ENCODE assay signal across 9 mouse cellular contexts in the genomic region with DNA sequence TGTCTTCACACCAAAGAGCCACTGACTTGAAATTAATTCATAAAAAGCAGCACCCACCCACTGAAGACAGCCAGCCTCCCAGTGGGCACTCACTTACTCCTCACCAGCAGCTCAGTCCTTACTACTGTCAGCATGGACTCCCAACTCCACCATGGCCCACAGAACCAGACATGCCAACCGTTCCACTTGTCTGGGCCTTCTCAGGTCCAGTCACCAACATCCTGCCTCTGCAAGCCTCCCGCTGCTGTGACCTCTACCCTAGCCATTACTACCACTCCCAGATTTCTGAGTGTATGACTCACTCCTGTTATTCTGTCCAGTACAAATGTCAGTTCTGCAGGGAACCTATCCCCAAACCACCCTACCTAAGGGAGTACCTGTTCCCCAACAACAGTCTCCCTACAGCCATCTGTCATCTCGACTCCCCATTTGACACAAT. TPM values are rescaled to one million over a fixed set of nuclear protein-coding genes. Genes with fewer than 3 reads are reported as not detected.
A peak's percentile ranks its signal among the peaks of the same experiment; 100 is the strongest.
DNase-seq lines count a peak whose midpoint lies in the region; ATAC-seq lines count a peak whose summit lies in the region.
"Had no signal": no experiment of that assay in that cellular context is flagged by ENCODE, and none has a peak within 500 bp of the region (broad histone marks: within the 10 kb centered on the region; RNA-seq: fewer than 3 reads in every experiment).

No protein-coding gene starts in this region.

- 61% methylated on average over 3 of the region's 3 CpGs for WGBS in kidney, embryonic 15.5 days
- 56% methylated on average over 3 of the region's 3 CpGs for WGBS in intestine, embryonic 16.5 days
- WGBS in midbrain, embryonic 14.5 days, result 86% methylated on average over 3 of the region's 3 CpGs

- H3K27me3 ChIP-seq in kidney, embryonic 15.5 days, result no peaks in the 10 kb centered on the region
- H3K27me3 ChIP-seq in intestine, embryonic 16.5 days (replicated peaks; ENCODE audit: control insufficient read depth, insufficient read depth, low read length), result no peaks in the 10 kb centered on the region
- no peaks in the 10 kb centered on the region for H3K27me3 ChIP-seq in midbrain, embryonic 14.5 days (ENCODE audit: control insufficient read depth, insufficient read depth, low read length)

- H3K9me3 ChIP-seq in kidney, embryonic 15.5 days (replicated peaks), result no peaks in the 10 kb centered on the region
- H3K9me3 ChIP-seq in intestine, embryonic 16.5 days (ENCODE audit: control insufficient read depth, low read length), result no peaks in the 10 kb centered on the region
- no peaks in the 10 kb centered on the region for H3K9me3 ChIP-seq in midbrain, embryonic 14.5 days (ENCODE audit: control insufficient read depth, low read length)

- no peak overlapping the region for H3K4me3 ChIP-seq in kidney, embryonic 15.5 days (replicated peaks)
- H3K4me3 ChIP-seq in intestine, embryonic 16.5 days (ENCODE audit: low read length), result no peak overlapping the region
- H3K4me3 ChIP-seq in midbrain, embryonic 14.5 days (replicated peaks; ENCODE audit: low read depth, low read length), result no peak overlapping the region

- peaks cover 45% of the 10 kb centered on the region for H3K4me1 ChIP-seq in kidney, embryonic 15.5 days
- H3K4me1 ChIP-seq in intestine, embryonic 16.5 days (ENCODE audit: control insufficient read depth, insufficient read depth, low read length), result peaks cover 24% of the 10 kb centered on the region
- peaks cover 16% of the 10 kb centered on the region for H3K4me1 ChIP-seq in midbrain, embryonic 14.5 days (ENCODE audit: control insufficient read depth, insufficient read depth, low read length)

- DNase-seq in cerebellum, adult 18-20 months, result peak; percentile 33 to 52
- no peak for DNase-seq in kidney, postnatal 14 days
- peak; percentile 80 for DNase-seq in Muller cell, postnatal 12 days (ENCODE audit: inconsistent ontology term)
- DNase-seq in spleen, adult 18-20 months, result no peak
- no peak for DNase-seq in midbrain, embryonic 14.5 days
- DNase-seq: kidney, adult 8-10 months had no signal

- peak overlapping the region; percentile 32; the same call in 1 of the 2 replicates for H3K27ac ChIP-seq in kidney, embryonic 15.5 days
- H3K27ac ChIP-seq in intestine, embryonic 16.5 days (ENCODE audit: low read length), result 0 out of 2 replicates have a peak overlapping the region, but pooled peaks have one; percentile 13
- H3K27ac ChIP-seq in midbrain, embryonic 14.5 days (replicated peaks; ENCODE audit: low read depth, low read length), result no peak overlapping the region

- peaks cover 14% of the 10 kb centered on the region for H3K36me3 ChIP-seq in kidney, embryonic 15.5 days
- no peaks in the 10 kb centered on the region for H3K36me3 ChIP-seq in intestine, embryonic 16.5 days (ENCODE audit: control insufficient read depth, insufficient read depth, low read length)
- H3K36me3 ChIP-seq in midbrain, embryonic 14.5 days (ENCODE audit: control insufficient read depth, insufficient read depth, low read length), result peaks cover 9% of the 10 kb centered on the region

- no peak overlapping the region for H3K9ac ChIP-seq in kidney, embryonic 15.5 days
- no peak overlapping the region for H3K9ac ChIP-seq in intestine, embryonic 16.5 days (ENCODE audit: low read depth, low read length)
- H3K9ac ChIP-seq in midbrain, embryonic 14.5 days (replicated peaks; ENCODE audit: low read length), result no peak overlapping the region

- H3K4me2 ChIP-seq in kidney, embryonic 15.5 days, result no peak overlapping the region
- no peak overlapping the region for H3K4me2 ChIP-seq in intestine, embryonic 16.5 days (ENCODE audit: low read depth, low read length)
- H3K4me2 ChIP-seq in midbrain, embryonic 14.5 days (ENCODE audit: low read length), result no peak overlapping the region

- no peak for ATAC-seq in cerebellum, adult (ENCODE audit: insufficient number of reproducible peaks, low FRiP score, low TSS enrichment)
- ATAC-seq in kidney, embryonic 15.5 days (replicated peaks; ENCODE audit: low FRiP score), result 0 out of 2 replicates have a peak, but pooled peaks have one; percentile 55
- ATAC-seq in intestine, embryonic 16.5 days, result peak; percentile 62
- ATAC-seq in midbrain, embryonic 14.5 days (ENCODE audit: low FRiP score, low TSS enrichment), result no peak

RNA-seq across cellular contexts. Expression of a gene that starts 21.0 kb away (rescaled TPM):
- polyA plus RNA-seq in kidney, embryonic 15.5 days (2015; fragmentation: Nextera tagmentation; extraction: Ambion mirVana), result 204 and 221 TPM in 2 replicates
- 188 and 199 TPM in 2 replicates for polyA plus RNA-seq in intestine, embryonic 16.5 days (2015; fragmentation: Nextera tagmentation; extraction: Ambion mirVana)
- 235 and 240 TPM in 2 replicates for polyA plus RNA-seq in midbrain, embryonic 14.5 days (2014; fragmentation: Nextera tagmentation; extraction: Ambion mirVana)

Comparison
In these comparisons a context has a peak if more than half of its experiments do, and no peak if none do; other contexts are left out.
1. DNase-seq: peak in cerebellum, adult 18-20 months (2 of 2) and Muller cell, postnatal 12 days (single experiment); none in kidney, postnatal 14 days (single experiment), spleen, adult 18-20 months (0 of 2) and midbrain, embryonic 14.5 days (single experiment).
2. ATAC-seq: peak in kidney, embryonic 15.5 days (single experiment) and intestine, embryonic 16.5 days (single experiment); none in cerebellum, adult (single experiment) and midbrain, embryonic 14.5 days (single experiment).